Mouse (Mus musculus): ENCODE results near the gene 1700016K19Rik. TPM values are rescaled to one million over a fixed set of nuclear protein-coding genes. Genes with fewer than 3 reads are reported as not detected.

The 1700016K19Rik gene
- polyA plus RNA-seq, 1 experiment from 2014 or later = 1.8 TPM

DNA sequence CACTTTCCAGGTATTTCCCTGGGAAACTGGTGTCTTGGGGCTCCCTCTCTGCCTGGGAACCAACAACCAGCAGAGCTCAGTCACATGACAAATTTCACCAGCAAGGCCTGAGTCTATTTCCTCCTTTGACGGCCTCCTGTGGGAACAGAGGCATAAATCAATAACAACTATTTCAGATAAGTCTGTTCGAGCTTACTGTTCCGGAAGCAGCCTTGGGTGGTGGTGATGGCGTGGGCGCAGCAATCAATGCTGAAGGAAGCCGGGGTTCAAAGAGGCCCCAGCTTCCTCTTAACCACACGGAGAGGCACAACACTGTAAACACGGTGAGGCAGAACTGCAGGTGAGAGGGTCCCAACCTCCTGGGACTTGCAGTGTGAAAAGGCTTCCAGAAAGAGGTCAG lies 23.0 kb upstream of the 1700016K19Rik start:
- 79% methylated on average over 8 of the region's 8 CpGs for WGBS
- Histone ChIP-seq H3K27me3 (replicated peaks; ENCODE audit: control insufficient read depth, insufficient read depth, low read length) (no peaks in the 10 kb centered on the region), H3K27ac (ENCODE audit: low read depth, low read length) (no peak overlapping the region), H3K4me2 (ENCODE audit: low read length) (no peak overlapping the region), H3K4me1 (ENCODE audit: control insufficient read depth, insufficient read depth, low read length) (0 out of 2 replicates have a peak, but pooled peaks cover 3% of the 10 kb centered on the region), H3K9ac (ENCODE audit: low read length) (no peak overlapping the region), H3K4me3 (ENCODE audit: low read depth, low read length) (no peak overlapping the region), H3K9me3 (replicated peaks; ENCODE audit: control insufficient read depth, low read length) (no peaks in the 10 kb centered on the region), H3K36me3 (ENCODE audit: control insufficient read depth, insufficient read depth, low read length) (no peaks in the 10 kb centered on the region)
- DNase-seq (ENCODE audit: low spot score) = no peak
- ATAC-seq = no peak

GRCm38 (mm10) chr11:75978051-75978450 lies 21.7 kb upstream of the 1700016K19Rik start:
- 81% methylated on average over 6 of the region's 6 CpGs for WGBS
- Histone ChIP-seq H3K9me3 (replicated peaks; ENCODE audit: control insufficient read depth, low read length) (no peaks in the 10 kb centered on the region), H3K4me1 (ENCODE audit: control insufficient read depth, insufficient read depth, low read length) (0 out of 2 replicates have a peak, but pooled peaks cover under 1% of the 10 kb centered on the region), H3K27ac (ENCODE audit: low read depth, low read length) (no peak overlapping the region), H3K4me3 (ENCODE audit: low read depth, low read length) (no peak overlapping the region), H3K4me2 (ENCODE audit: low read length) (no peak overlapping the region), H3K9ac (ENCODE audit: low read length) (no peak overlapping the region), H3K36me3 (ENCODE audit: control insufficient read depth, insufficient read depth, low read length) (no peaks in the 10 kb centered on the region), H3K27me3 (replicated peaks; ENCODE audit: control insufficient read depth, insufficient read depth, low read length) (no peaks in the 10 kb centered on the region)
- ATAC-seq (no peak), DNase-seq (ENCODE audit: low spot score) (no peak)

DNA sequence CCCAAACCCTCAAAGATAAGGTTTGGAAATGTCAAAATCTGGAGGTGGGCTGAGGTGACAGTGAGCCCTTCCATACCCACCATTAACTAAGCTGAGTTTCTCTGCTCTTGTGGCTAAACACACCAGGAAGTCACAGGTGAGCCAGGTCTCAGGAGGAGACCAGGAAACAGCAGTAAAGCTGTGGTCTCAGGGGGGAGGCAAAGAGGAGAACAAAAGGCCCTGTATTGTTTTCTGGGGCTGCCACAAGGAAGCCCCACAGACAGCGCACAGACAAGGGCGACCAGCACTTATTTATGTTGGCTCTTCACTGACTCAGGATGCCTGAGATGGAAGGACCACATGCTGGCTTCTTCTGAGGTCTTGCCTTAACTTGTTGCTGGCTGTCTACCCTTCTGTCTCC lies 19.3 kb upstream of the 1700016K19Rik start:
- WGBS = 51% methylated on average over 2 of the region's 2 CpGs
- DNase-seq (ENCODE audit: low spot score) = no peak
- no peaks in the 10 kb centered on the region for H3K27me3 ChIP-seq (replicated peaks; ENCODE audit: control insufficient read depth, insufficient read depth, low read length)
- no peak overlapping the region for H3K9ac ChIP-seq (ENCODE audit: low read length)
- no peak overlapping the region for H3K27ac ChIP-seq (ENCODE audit: low read depth, low read length)
- no peaks in the 10 kb centered on the region for H3K9me3 ChIP-seq (replicated peaks; ENCODE audit: control insufficient read depth, low read length)
- no peak for ATAC-seq
- no peak overlapping the region for H3K4me2 ChIP-seq (ENCODE audit: low read length)
- no peaks in the 10 kb centered on the region for H3K4me1 ChIP-seq (ENCODE audit: control insufficient read depth, insufficient read depth, low read length)
- H3K36me3 ChIP-seq (ENCODE audit: control insufficient read depth, insufficient read depth, low read length) = no peaks in the 10 kb centered on the region
- no peak overlapping the region for H3K4me3 ChIP-seq (ENCODE audit: low read depth, low read length)

DNA sequence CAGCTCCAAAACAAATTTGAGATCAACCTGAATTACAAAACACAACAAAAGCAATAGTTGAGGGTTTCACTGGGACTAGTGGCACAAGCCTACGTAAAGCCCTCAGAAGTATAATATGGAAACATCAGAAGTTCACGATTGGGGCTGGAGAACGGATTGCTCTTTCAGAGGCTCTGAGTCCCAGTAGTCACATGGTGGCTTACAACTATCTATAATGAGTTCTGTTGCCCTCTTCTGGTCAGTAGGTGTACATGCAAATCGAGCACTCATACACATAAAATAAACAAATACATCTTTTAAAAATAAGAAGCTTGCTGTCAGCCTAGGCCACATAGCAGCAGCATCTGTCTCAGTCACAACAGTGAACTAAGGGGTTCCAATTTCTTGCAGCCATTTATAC lies 16.5 kb upstream of the 1700016K19Rik start:
- H3K9ac ChIP-seq (ENCODE audit: low read length) = no peak overlapping the region
- H3K4me3 ChIP-seq (ENCODE audit: low read depth, low read length) = no peak overlapping the region
- 59% methylated on average over 4 of the region's 4 CpGs for WGBS
- no peaks in the 10 kb centered on the region for H3K27me3 ChIP-seq (replicated peaks; ENCODE audit: control insufficient read depth, insufficient read depth, low read length)
- ATAC-seq (no peak), DNase-seq (ENCODE audit: low spot score) (peak; percentile 31)
- H3K4me2 ChIP-seq (ENCODE audit: low read length) = no peak overlapping the region
- no peaks in the 10 kb centered on the region for H3K4me1 ChIP-seq (ENCODE audit: control insufficient read depth, insufficient read depth, low read length)
- no peaks in the 10 kb centered on the region for H3K9me3 ChIP-seq (replicated peaks; ENCODE audit: control insufficient read depth, low read length)
- no peak overlapping the region for H3K27ac ChIP-seq (ENCODE audit: low read depth, low read length)
- no peaks in the 10 kb centered on the region for H3K36me3 ChIP-seq (ENCODE audit: control insufficient read depth, insufficient read depth, low read length)

DNA sequence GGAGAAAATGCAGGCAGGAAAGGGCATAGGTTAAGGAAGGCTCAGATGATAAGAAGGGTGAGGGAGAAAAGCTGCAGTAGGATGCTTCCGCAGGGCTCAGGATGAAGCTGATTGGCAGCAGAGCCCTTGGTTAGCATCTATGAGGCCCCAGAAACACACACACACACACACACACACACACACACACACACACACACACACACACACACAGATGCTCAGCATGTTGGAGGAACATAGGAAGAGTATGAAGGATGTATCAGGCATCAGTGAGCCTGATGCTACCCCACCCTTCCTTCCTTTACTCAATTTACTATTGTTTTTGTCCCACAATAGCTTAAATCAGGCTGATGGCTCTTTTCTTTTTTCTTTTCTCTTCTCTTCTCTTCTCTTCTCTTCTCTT lies 15.1 kb upstream of the 1700016K19Rik start:
- Histone ChIP-seq H3K4me3 (ENCODE audit: low read depth, low read length) (no peak overlapping the region), H3K9me3 (replicated peaks; ENCODE audit: control insufficient read depth, low read length) (no peaks in the 10 kb centered on the region), H3K4me2 (ENCODE audit: low read length) (no peak overlapping the region), H3K9ac (ENCODE audit: low read length) (no peak overlapping the region), H3K27ac (ENCODE audit: low read depth, low read length) (no peak overlapping the region), H3K27me3 (replicated peaks; ENCODE audit: control insufficient read depth, insufficient read depth, low read length) (no peaks in the 10 kb centered on the region), H3K4me1 (ENCODE audit: control insufficient read depth, insufficient read depth, low read length) (no peaks in the 10 kb centered on the region), H3K36me3 (ENCODE audit: control insufficient read depth, insufficient read depth, low read length) (no peaks in the 10 kb centered on the region)
- WGBS = 81% methylated on average over 1 of the region's 1 CpGs
- DNase-seq (ENCODE audit: low spot score) (no peak), ATAC-seq (no peak)

DNA sequence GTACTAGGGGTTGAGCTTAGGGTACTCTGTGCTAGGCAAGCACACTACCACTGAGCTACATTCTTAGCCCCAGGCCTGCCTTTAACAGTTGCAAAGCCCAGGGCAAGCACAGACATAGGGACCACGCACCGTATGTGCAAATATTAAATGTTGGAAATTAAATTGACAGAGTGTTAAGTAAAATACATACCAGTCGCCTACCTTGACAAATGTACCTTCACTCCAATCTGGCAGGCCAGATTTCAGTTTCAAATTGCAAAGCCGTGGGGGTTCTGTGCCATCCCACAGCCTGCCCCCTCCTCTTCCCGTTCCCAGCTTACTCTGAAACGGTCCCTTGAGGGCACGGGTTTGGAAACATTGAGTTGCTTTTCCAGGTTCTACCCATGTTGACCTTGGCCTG lies 13.8 kb upstream of the 1700016K19Rik start:
- ATAC-seq (no peak), DNase-seq (ENCODE audit: low spot score) (no peak)
- Histone ChIP-seq H3K9me3 (replicated peaks; ENCODE audit: control insufficient read depth, low read length) (no peaks in the 10 kb centered on the region), H3K9ac (ENCODE audit: low read length) (no peak overlapping the region), H3K27ac (ENCODE audit: low read depth, low read length) (no peak overlapping the region), H3K4me2 (ENCODE audit: low read length) (no peak overlapping the region), H3K36me3 (ENCODE audit: control insufficient read depth, insufficient read depth, low read length) (no peaks in the 10 kb centered on the region), H3K4me1 (ENCODE audit: control insufficient read depth, insufficient read depth, low read length) (no peaks in the 10 kb centered on the region), H3K27me3 (replicated peaks; ENCODE audit: control insufficient read depth, insufficient read depth, low read length) (no peaks in the 10 kb centered on the region), H3K4me3 (ENCODE audit: low read depth, low read length) (no peak overlapping the region)
- WGBS = 83% methylated on average over 7 of the region's 7 CpGs

GRCm38 (mm10) chr11:75990965-75991835 lies 8.5 kb upstream of the 1700016K19Rik start:
- H3K27ac ChIP-seq (ENCODE audit: low read depth, low read length) = no peak overlapping the region
- no peaks in the 10 kb centered on the region for H3K4me1 ChIP-seq (ENCODE audit: control insufficient read depth, insufficient read depth, low read length)
- H3K9me3 ChIP-seq (replicated peaks; ENCODE audit: control insufficient read depth, low read length) = no peaks in the 10 kb centered on the region
- H3K9ac ChIP-seq (ENCODE audit: low read length) = no peak overlapping the region
- no peaks in the 10 kb centered on the region for H3K36me3 ChIP-seq (ENCODE audit: control insufficient read depth, insufficient read depth, low read length)
- no peak overlapping the region for H3K4me3 ChIP-seq (ENCODE audit: low read depth, low read length)
- WGBS = 79% methylated on average over 15 of the region's 15 CpGs
- no peak overlapping the region for H3K4me2 ChIP-seq (ENCODE audit: low read length)
- ATAC-seq (no peak), DNase-seq (ENCODE audit: low spot score) (no peak)
- H3K27me3 ChIP-seq (replicated peaks; ENCODE audit: control insufficient read depth, insufficient read depth, low read length) = no peaks in the 10 kb centered on the region

DNA sequence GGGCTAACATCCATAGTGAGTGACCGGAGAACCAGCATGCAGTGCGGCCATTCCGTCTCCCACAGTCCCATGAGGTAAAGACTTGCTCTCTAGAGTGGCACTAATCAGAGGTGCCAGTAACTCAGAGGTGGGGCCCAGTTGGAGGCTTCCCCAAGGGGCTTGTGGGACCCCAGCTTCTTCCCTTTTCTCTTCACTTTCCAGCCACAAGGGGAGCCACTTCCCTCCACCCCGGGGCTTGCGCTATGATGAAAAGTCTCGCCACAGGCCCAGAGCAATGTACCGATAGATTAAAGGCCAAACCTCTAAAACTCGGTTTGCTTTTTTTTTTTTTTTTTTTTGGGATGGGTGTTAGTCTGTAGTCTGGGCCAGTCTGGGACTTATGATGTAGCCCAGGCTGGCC lies 7.8 kb upstream of the 1700016K19Rik start:
- H3K4me1 ChIP-seq (ENCODE audit: control insufficient read depth, insufficient read depth, low read length) = no peaks in the 10 kb centered on the region
- no peak overlapping the region for H3K9ac ChIP-seq (ENCODE audit: low read length)
- 86% methylated on average over 8 of the region's 8 CpGs for WGBS
- no peak overlapping the region for H3K4me2 ChIP-seq (ENCODE audit: low read length)
- DNase-seq (ENCODE audit: low spot score) = no peak
- no peaks in the 10 kb centered on the region for H3K9me3 ChIP-seq (replicated peaks; ENCODE audit: control insufficient read depth, low read length)
- H3K36me3 ChIP-seq (ENCODE audit: control insufficient read depth, insufficient read depth, low read length) = no peaks in the 10 kb centered on the region
- H3K27ac ChIP-seq (ENCODE audit: low read depth, low read length) = no peak overlapping the region
- no peaks in the 10 kb centered on the region for H3K27me3 ChIP-seq (replicated peaks; ENCODE audit: control insufficient read depth, insufficient read depth, low read length)
- no peak for ATAC-seq
- no peak overlapping the region for H3K4me3 ChIP-seq (ENCODE audit: low read depth, low read length)

GRCm38 (mm10) chr11:75992481-75992880 lies 7.2 kb upstream of the 1700016K19Rik start:
- no peaks in the 10 kb centered on the region for H3K36me3 ChIP-seq (ENCODE audit: control insufficient read depth, insufficient read depth, low read length)
- H3K27me3 ChIP-seq (replicated peaks; ENCODE audit: control insufficient read depth, insufficient read depth, low read length) = no peaks in the 10 kb centered on the region
- H3K4me3 ChIP-seq (ENCODE audit: low read depth, low read length) = no peak overlapping the region
- DNase-seq (ENCODE audit: low spot score) (no peak), ATAC-seq (no peak)
- H3K4me2 ChIP-seq (ENCODE audit: low read length) = no peak overlapping the region
- H3K27ac ChIP-seq (ENCODE audit: low read depth, low read length) = no peak overlapping the region
- H3K9ac ChIP-seq (ENCODE audit: low read length) = no peak overlapping the region
- no peaks in the 10 kb centered on the region for H3K9me3 ChIP-seq (replicated peaks; ENCODE audit: control insufficient read depth, low read length)
- H3K4me1 ChIP-seq (ENCODE audit: control insufficient read depth, insufficient read depth, low read length) = no peaks in the 10 kb centered on the region
- WGBS = 92% methylated on average over 8 of the region's 8 CpGs

Data from forebrain, embryonic 14.5 days (tissue).